Mouse (Mus musculus) cerebellum, adult 2 months (tissue): ENCODE measurements around the gene Cltb.

Experiments
- CTCF ChIP-seq: fragments of 200-500 bp; IDR thresholded peaks from 2 replicates; pipeline ENCODE4 v1.5.1; 2011; ENCODE audit warnings: low read depth, mild to moderate bottlenecking, control low read depth, low read length, moderate library complexity, borderline replicate concordance; ENCODE audit not compliant: insufficient read depth
- POLR2A ChIP-seq: fragments of 200-500 bp; IDR thresholded peaks from 2 replicates; pipeline ENCODE4 v1.6.1; 2011; ENCODE audit warnings: low read length, control low read depth, borderline replicate concordance; ENCODE audit not compliant: insufficient read depth

GRCm38 (mm10) chr13:54572621-54573020 lies 38.5 kb downstream of the Cltb start:
- TF ChIP-seq CTCF (no peak), POLR2A (no peak)
